In the genomic region with DNA sequence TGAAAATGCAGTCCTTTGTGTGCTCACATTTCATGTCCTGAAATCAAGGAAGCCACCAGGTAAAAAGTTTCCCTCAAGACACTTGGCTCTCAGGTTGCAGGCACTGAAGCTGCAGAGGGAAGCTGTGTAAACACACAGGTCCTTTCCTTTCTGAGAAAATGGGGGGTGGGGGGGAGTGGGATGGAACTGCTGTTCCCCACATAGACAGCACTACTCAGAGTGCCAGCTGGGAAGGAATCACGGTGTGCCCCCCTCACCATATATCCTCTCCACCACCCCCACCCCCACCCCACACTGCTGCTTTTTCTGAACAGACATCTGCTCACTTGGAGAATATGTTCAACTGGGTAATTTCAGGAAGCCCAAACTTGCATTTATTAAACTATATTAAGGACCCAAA, we compare ENCODE assay signal across 35 mouse cellular contexts.
"Had no signal": no experiment of that assay in that cellular context is flagged by ENCODE, and none has a peak within 500 bp of the region (broad histone marks: within the 10 kb centered on the region; RNA-seq: fewer than 3 reads in every experiment).

No protein-coding gene starts in this region.

- H3K27me3 ChIP-seq: heart, embryonic 12.5 days; heart, embryonic 13.5 days; heart, embryonic 15.5 days; hindbrain, embryonic 12.5 days; hindbrain, embryonic 13.5 days; hindbrain, embryonic 15.5 days; intestine, embryonic 15.5 days; kidney, embryonic 15.5 days had no signal

- H3K4me1 ChIP-seq: intestine, embryonic 15.5 days had no signal

- H3K4me2 ChIP-seq: heart, embryonic 11.5 days; heart, embryonic 12.5 days; heart, embryonic 13.5 days; heart, embryonic 15.5 days; hindbrain, embryonic 12.5 days; hindbrain, embryonic 13.5 days; hindbrain, embryonic 14.5 days; hindbrain, embryonic 15.5 days; intestine, embryonic 15.5 days; kidney, embryonic 15.5 days had no signal

- H3K9me3 ChIP-seq: heart, embryonic 12.5 days; heart, embryonic 13.5 days; heart, embryonic 15.5 days; hindbrain, embryonic 10.5 days; hindbrain, embryonic 12.5 days; hindbrain, embryonic 13.5 days; hindbrain, embryonic 15.5 days; intestine, embryonic 15.5 days; kidney, embryonic 15.5 days had no signal

- H3K9ac ChIP-seq: heart, embryonic 12.5 days; heart, embryonic 13.5 days; heart, embryonic 15.5 days; hindbrain, embryonic 12.5 days; hindbrain, embryonic 13.5 days; hindbrain, embryonic 14.5 days; hindbrain, embryonic 15.5 days; intestine, embryonic 15.5 days; kidney, embryonic 15.5 days had no signal

- H3K27ac ChIP-seq: heart, embryonic 13.5 days; heart, embryonic 15.5 days; hindbrain, embryonic 10.5 days; hindbrain, embryonic 12.5 days; hindbrain, embryonic 13.5 days; hindbrain, embryonic 14.5 days; hindbrain, embryonic 15.5 days; hindbrain, postnatal 0 days; intestine, embryonic 15.5 days; kidney, embryonic 15.5 days; kidney, postnatal 0 days; left cerebral cortex, adult 2 months had no signal

- DNase-seq: heart, postnatal 10 days; heart, postnatal 14 days; heart, postnatal 36 days; heart, postnatal 4 days; kidney, adult 11 months; kidney, adult 18-20 months; kidney, adult 2 months; kidney, adult 8-10 months; kidney, adult 9 months; kidney, postnatal 10 days; kidney, postnatal 14 days; kidney, postnatal 25 days; kidney, postnatal 36 days; kidney, postnatal 4 days; layer of hippocampus, adult 9-11 months; layer of hippocampus, postnatal 36 days had no signal

- H3K4me3 ChIP-seq: heart, embryonic 12.5 days; heart, embryonic 13.5 days; heart, embryonic 15.5 days; hindbrain, embryonic 10.5 days; hindbrain, embryonic 12.5 days; hindbrain, embryonic 13.5 days; hindbrain, embryonic 15.5 days; intestine, embryonic 15.5 days; kidney, embryonic 15.5 days; layer of hippocampus, adult 2 months; left cerebral cortex, adult 2 months had no signal

- ATAC-seq: hindbrain, embryonic 16.5 days; hindbrain, postnatal 0 days; inflammation-experienced regulatory T-cells, adult 6 months; intestine, embryonic 15.5 days; intestine, embryonic 16.5 days; intestine, postnatal 0 days had no signal
